Mouse (Mus musculus) heart, adult 9 months (tissue): Measurements from ENCODE around the gene Stat4.

Experiments
- DNase-seq, 2 experiments: peaks; one replicate each; pipeline ENCODE4 v3.0.0; 2022; ENCODE audit warnings: low spot score in 2 of 2

Gene Stat4

DNA sequence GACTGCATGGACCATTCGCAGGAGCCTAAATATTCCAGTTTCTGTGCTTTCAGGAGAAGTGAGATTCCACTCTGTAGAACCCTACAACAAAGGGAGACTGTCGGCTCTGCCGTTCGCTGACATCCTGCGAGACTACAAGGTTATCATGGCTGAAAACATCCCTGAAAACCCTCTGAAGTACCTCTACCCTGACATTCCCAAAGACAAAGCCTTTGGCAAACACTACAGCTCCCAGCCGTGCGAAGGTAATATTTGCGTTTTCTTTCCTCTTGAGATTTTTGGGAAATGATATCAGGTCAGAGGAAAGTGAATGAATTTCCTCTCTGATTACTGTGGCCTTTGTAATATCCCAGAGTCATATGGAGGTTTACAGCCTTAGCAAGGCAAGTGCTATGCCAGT is 115.8 kb downstream of the Stat4 start:
- DNase-seq: no peak

- DNase-seq: no peak
These were observed 120.3 kb downstream of the Stat4 start for GRCm38 (mm10) chr1:52107206-52107605.

GRCm38 (mm10) chr1:52111217-52111616 is 124.3 kb downstream of the Stat4 start:
- DNase-seq: no peak

GRCm38 (mm10) chr1:52112301-52112700 is 125.4 kb downstream of the Stat4 start:
- no peak for DNase-seq

DNA sequence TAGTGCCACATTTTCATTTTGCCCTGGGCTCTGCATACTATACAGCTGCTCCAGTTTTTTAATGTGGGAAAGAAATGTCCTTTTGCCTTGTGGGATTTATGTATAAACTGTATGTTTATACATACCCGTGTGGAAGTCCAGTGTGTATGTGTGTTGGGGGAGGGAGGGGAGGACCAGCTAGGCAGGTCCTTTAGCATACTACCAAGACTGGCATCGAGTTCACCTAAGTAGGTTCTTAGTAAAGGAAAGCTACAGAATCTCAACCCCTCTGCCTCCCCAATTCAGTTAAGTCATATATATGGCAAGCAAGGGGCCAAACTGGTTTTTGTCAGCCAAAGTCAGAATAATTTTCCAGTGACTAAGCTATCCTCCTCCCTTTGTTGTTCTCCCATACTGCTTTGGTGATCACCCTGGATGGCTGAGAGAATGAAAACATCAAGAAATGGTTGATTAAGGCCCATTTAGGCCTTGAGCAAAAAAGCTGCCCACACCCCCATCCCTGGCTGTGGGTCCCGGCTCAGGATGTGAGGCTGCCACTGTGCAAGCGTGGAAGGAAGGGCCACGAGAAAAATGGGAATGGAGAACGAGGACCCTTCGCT is 126.2 kb downstream of the Stat4 start:
- peak in 1 of 2 experiments; percentile 20 for DNase-seq

DNA sequence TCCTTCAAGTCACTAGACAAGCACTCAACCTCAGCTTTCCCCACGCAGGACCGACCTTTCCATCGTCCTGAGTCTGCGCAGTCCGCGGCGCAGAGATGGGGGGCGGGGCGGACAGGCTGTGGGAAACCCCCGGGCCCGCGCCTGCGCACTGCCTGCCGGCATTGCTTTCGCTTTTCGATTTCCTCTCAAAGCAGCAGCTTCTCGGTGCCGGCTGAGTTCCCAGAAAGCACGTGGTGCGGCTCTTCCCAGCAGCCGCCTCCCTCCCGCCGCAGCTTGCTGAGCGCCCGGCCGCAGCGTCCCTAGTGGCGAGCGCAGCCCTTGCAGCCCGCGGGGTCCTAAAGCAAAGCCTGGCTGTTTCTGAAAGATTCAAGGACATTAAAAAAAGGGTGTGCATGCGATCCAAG is 126.7 kb downstream of the Stat4 start:
- DNase-seq: peak; percentile 96 to 97

GRCm38 (mm10) chr1:52116441-52116840 is 129.5 kb downstream of the Stat4 start:
- DNase-seq: peak; percentile 18 to 34

DNA sequence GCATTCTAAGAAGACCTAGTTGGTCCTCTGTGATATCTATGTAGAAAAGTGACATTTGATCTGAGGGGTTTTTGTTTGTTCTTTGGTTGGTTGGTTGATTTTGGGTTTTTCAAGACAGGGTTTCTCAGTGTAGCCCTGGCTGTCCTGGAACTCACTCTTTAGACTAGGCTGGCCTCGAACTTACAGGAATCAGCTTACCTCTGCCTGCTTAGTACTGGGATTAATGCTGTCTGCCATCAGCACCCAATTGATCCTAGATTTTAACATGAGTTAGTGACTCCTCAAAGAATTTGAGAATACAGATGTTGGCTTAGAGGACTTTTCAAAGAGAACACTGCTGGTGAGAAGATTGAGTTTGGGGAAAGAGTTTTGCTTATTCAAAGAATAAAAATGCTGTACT is 130.8 kb downstream of the Stat4 start:
- DNase-seq: no peak

DNA sequence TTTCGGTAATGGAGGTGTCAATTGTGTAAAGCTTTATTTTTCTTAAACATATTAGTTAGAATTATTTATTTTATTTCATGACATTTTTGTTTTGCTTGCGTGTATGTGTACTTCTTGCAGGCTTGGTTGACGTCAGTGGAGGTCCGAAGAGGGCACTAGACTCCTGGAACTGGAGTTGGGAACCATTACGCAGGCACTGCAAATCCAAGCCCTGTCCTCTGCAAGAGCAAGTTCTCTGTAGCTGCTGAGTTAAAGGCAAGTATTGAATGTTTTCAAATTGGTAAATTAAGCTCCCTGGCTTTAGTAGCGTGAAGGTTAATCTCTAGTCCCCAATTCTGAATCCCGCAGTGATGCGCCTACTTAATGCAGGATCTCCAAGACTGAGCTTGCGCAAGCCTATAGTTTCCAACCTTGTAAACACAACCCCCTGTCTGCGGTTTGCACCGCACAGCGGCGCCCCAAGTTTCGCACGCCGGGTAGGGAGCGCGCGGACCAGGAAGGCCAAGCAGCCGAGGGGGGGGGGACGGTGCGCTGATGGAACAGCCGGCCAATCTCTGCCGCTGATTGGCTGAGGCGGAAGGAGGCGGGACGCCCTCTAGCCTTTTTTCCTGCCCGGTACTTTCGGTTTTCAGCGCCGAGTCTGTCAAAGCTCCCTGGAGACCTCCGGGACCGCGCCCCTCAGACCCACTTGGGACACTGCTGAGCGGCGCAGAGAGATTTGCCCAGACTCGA is 132.1 kb downstream of the Stat4 start, which contains the start of gene Stat1:
TSS of gene Stat1 (plus strand) at position 581 of the 732 bp plus-strand sequence.
- peak; percentile 86 to 89 for DNase-seq

DNA sequence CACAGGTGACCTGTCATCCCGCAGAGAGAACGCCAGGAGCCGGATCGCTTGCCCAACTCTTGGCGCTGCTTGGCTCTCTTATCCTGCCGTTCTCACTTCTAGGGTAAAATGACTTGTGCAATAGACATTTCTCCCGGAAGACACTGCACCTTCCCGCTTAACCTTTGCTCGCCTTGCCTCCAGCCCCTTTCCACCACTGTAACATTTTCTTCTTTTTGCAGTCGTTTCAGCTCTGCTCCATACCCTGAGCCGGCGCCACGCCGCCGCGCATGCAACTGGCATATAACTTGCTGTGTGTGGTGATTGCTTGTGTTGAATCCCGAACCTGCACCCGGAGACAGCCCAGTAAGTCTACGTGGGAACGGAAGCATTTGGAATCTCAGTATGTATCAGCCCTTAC is 132.7 kb downstream of the Stat4 start:
- no peak for DNase-seq

GRCm38 (mm10) chr1:52120191-52120590 is 133.2 kb downstream of the Stat4 start:
- no peak for DNase-seq

DNA sequence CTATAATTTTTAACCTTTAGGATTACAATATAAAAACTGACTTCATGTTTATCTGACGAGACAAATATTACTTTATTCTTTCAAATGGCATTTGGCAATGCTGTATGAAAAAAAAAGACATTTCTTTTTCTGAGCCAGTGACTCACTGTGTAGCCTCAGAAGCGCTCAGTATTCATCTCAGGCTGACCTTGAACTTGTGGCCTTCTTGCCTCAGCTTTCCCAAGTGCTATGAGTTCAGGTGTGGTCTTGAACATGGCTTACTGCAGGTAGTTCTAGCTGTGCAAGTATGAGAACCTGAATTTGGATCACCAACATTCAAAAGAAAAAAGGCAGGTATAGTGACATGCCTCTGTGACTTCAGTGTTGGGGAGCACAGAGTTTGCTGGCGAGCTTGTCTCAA is 134.1 kb downstream of the Stat4 start:
- DNase-seq: no peak

- no peak for DNase-seq
These were observed 137.9 kb downstream of the Stat4 start for GRCm38 (mm10) chr1:52124818-52125217.

DNA sequence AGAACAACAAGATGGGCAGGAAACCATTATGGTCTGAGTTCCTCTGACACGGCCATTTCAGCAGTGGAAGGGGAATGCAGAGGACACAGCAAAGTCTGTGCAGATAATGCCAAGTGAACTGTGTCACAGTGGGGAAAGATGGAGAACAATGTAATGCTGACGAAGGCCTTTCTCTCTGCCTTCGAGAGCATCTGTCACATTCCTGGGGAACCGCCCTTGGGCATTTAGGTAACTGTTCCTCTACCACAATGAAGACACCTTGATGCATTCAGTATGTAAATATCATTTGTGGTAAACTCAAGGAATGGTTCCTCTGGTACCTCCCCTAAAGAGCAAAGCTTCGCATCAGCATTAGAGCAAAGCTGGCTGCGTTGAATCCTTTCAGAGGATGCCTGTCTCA is 140.4 kb downstream of the Stat4 start:
- DNase-seq: no peak

GRCm38 (mm10) chr1:52129794-52130193 is 142.8 kb downstream of the Stat4 start:
- no peak for DNase-seq

DNA sequence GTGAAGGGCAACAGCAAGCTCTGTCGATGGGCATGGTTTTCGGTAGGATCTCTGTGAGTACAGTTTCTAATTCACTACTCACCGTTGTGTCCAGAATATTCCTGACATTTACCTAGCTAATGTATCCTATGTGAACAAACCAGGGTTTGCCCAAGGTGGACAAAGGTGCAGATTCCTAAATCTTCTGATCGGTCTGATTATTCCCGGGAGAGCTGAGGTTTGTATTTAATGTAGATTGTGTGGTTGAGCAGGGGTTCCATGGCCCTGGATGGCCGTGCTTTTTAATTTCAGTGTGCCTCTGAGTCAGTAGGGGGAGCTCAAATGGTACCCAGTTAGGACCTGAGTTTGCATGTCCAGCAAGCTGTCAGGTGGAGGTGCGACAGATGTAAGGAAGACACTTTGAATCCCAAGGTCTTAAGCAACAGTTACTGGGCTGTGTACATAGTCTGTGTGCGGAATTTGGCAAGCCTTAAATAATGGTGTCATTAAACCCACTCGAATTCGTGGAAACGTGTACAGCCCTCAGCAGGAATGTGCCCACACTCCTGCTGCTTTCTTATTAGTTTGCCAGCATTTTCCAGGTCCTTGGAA is 144.9 kb downstream of the Stat4 start:
- no peak for DNase-seq

- DNase-seq: no peak
These were observed 146.3 kb downstream of the Stat4 start for GRCm38 (mm10) chr1:52133254-52133653.

- no peak for DNase-seq
These were observed 150.3 kb downstream of the Stat4 start for GRCm38 (mm10) chr1:52137292-52137691.

DNA sequence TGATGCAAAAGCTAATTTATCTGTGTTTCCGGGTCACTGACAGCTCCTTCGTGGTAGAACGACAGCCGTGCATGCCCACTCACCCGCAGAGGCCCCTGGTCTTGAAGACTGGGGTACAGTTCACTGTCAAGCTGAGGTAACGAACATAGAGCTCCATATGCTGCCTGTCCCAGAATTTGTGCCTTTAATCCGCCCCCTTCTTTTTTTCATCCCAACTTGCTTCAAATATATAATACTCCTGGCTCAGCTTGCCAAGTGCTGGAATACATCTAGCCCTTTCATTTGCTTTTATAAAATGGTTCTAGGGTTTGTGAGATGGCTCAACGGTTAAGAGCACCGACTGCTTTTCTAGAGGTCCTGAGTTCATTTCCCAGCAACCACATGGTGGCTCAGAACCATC is 153.6 kb downstream of the Stat4 start:
- no peak for DNase-seq

DNA sequence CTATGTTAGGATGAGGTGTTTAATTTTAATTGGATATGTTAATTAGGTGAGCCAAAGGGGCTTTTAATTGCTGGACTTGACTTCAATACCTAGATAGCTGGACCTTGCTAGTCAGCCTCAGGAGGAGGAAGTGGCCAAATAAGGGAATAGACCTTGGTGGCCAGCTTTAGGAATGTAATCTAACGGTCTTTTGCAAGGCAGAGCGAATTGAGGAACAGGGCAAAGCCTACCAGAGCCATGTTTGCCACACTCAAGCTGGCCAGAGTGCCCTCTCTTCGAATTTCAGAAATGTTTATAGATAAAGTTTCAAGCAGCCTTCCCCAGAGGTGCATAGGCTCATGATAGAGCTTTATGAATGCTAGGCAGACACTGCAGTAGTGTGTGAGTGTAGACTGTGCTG is 154.5 kb downstream of the Stat4 start:
- DNase-seq: no peak

- no peak for DNase-seq
These were observed 155.2 kb downstream of the Stat4 start for GRCm38 (mm10) chr1:52142117-52142516.

GRCm38 (mm10) chr1:52143191-52143590 is 156.2 kb downstream of the Stat4 start:
- DNase-seq: no peak

DNA sequence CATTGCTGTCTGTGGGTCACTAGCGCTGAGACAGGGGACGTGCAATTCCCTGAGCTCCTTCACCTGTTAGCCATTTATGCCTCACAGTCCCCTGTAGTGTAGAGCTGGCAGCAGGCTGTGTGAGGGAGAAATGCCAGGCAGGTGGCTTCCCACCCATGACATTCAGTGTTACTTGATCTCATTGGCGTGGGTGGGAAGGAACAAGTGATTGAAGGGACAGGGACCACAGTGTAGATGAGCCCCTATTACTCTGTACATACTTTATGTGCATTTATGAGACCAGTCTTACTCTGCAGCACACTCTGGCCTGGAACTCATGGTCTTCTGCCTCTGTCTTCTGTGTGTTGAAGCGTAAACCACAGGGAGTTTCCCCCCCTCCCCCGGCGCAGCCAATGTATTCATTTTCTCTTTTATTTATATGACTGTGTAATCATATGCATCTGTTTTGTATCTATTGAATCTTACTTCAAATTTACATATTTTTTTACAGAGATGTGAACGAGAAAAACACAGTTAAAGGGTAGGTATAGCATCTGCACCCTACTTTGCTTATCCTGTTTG is 156.7 kb downstream of the Stat4 start:
- DNase-seq: no peak
